Mouse (Mus musculus) 3T3-L1 (cell line): ENCODE results near the gene Opcml.

Experiments
- DNase-seq: peaks from one replicate; pipeline ENCODE4 v3.0.0-alpha.2; 2015; ENCODE audit warnings: low read depth, low spot score

The Opcml gene

GRCm38 (mm10) chr9:27790725-27791638 lies at the start of gene Opcml:
Gene Opcml, plus strand, starts transcription at chr9:27790775.
- DNase-seq = no peak

GRCm38 (mm10) chr9:27758709-27759108 lies 31.9 kb upstream of the Opcml start:
- peak; percentile 69 for DNase-seq

DNA sequence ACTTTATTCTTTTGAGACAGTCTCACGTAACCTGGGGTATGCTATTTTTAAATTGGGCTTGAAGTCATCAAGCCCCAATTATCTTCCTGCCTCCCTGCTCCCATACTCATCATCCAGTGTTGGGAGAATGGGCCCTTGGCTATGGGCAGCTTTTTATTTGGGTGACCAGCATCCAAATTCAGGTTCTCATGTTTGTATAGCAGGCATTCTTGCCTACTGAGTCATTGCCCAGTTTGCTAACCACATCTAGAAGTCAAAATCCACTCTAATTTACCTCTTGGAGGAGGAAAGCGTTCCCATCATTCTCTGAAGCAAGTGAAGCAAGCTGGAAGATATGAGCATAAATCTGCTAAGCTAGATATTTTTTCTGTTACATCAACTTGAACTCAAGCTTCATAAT lies 29.4 kb upstream of the Opcml start:
- peak; percentile 78 for DNase-seq

- no peak for DNase-seq
These were observed 24.1 kb upstream of the Opcml start for GRCm38 (mm10) chr9:27766446-27766845.

DNA sequence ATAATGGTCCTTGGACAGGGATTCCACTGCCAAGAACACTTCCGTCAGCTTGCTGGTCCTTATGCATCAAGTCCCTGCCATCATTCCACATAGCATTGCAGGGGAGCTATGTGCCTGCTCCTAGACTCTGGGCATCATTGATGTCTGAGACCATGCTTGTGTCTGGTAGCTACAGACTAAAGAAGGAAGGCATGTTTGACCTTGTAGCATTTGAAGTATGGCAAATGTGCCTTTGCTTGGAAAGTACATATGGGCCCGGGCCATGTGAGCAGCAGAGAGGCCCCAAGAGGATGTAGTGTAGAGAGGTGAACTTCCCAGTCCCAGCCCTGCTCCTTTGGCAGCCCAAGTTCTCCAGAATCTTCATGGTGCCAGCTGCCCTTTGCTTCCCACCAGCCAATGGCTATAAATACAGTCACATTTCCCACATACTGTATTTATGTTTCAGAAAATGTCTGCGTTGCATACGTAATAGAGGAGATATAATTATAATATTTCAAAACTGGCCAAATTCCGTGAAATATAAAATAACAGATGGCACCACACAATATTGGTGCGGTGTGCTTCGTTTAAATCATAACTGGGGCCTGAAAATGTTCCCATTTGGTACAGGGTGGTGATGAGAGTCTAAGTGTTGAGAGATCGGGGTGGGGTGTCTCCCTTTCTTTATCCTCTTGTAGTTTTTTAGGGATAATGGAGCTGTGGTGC lies 23.2 kb upstream of the Opcml start:
- DNase-seq = no peak

DNA sequence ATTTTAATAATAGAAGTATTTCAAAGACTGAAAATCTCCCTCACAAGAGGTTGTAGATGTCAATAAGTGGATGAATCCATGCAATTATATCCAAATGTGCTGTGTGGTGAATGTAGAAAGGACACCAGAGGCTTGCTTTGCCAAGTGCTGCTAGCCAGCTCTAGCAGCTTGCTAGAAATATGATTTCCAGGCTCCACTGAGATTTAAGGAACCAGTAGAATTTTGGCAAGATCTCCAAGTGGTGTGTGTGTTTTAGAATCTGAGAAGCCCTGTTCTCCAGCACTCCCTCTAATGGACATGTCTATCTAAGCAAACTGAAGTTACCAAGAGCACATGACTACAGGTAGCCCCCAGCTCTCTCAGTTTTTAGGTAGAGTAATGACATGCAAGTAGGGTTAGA lies 21.8 kb upstream of the Opcml start:
- no peak for DNase-seq

DNA sequence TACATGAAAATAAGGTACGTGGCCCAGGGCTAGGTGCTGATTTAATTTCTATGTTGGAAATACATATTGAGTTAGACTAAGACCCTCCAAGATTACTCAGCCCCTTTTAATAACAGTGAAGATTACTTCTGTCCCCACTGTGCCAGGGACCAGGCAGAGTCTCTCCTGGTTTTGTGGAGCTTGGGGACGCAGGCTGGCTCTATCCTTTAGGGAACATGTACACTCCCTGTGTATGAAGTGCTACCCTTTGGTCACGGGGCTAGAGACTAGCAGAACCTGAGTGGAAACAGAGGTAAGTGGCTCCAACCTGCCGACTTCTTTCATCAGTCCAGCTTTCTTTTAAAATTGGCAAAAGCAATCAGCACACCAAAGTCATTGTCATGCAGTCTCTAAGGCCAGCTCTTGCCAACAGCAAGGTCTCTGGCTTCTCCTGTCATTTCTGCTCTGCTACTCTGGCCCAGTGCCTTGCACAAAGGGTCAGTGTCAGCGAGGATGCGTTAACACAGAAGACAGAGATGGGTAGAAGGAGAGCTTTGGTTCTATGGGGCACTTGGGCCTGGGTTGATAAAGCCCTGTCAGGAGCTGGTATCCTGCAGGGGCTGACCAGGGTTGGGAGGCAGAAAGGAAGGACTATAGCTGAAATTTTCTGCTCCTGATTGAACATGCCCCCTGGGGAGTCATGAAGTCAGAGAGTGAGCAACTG lies 9.1 kb upstream of the Opcml start:
- no peak for DNase-seq

DNA sequence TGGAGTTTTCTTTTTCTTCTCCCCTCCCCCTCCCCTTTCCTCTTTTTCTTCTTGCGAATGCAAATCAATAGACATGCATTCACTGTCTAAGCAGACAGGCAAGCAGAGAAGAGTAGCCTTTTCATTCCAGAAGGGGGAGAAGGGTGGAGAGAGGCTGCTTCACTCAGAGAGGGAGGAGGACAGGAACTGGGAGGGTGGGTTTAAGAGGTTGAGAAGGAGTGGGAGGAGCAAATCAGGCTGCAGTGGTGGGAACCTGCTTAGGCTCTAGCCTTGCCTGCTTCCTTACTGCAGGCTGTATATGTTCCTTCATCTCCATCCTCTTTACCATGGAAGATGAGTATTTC lies 8.6 kb upstream of the Opcml start:
- DNase-seq = no peak

- no peak for DNase-seq
These were observed 1.0 kb downstream of the Opcml start for GRCm38 (mm10) chr9:27791639-27791966.

DNA sequence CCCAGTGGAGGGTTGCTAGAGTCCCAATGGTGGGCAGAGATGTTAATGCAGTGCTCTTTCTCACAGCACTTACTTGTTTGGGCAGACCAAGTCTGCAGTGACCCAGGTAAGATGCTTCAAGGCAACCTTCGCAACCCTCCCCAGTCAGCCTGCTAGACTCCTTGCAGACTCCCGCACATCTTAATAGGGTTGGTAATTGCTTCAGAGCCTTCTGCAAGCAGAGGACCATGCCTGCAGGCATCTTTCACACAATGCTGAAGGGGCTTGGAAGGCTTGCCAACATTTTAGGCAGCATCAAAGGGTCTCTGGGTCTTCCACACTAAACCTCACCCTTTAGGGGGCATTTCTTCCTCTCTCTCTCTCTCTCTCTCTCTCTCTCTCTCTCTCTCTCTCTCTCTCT lies 1.7 kb downstream of the Opcml start:
- DNase-seq = no peak

- no peak for DNase-seq
These were observed 2.4 kb downstream of the Opcml start for GRCm38 (mm10) chr9:27792994-27793393.

DNA sequence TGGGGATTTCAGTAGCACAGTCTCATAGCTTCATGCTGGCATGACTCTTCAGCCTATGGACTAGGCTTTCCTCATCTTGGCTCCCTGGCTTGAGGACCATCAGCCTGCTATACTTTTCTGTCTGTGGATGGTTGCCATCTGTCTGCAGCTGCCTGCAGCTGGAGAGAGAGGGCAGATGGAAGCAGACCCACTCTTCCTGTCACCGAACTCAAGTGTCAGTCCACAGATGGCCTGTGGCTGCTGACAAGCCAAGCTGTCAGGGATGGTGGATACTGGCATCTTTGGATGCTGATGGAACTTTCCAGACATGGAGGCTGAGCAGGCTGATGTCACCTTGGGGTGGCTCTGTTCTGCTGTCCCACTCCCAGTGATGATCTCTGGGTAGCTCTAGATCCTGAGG lies 6.0 kb downstream of the Opcml start:
- no peak for DNase-seq

DNA sequence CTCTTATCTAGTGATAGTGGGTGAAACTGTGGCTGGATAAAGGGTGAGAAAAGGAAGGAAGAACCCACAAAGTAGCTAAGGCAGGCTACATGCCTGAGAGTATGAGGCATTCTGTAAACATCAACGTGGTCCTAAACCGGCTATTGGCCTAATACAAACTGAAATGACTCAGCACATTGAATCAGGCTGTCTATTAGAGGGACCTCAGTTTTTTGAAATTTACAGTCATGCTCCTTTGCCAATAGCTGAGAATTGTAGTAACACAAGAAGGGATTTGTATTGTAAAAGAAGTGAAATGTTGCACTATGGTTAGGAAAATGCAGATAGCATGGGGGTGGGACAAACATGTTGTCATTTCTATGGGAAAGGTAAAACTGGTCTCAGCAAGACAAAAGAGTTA lies 10.4 kb downstream of the Opcml start:
- DNase-seq = peak; percentile 82

DNA sequence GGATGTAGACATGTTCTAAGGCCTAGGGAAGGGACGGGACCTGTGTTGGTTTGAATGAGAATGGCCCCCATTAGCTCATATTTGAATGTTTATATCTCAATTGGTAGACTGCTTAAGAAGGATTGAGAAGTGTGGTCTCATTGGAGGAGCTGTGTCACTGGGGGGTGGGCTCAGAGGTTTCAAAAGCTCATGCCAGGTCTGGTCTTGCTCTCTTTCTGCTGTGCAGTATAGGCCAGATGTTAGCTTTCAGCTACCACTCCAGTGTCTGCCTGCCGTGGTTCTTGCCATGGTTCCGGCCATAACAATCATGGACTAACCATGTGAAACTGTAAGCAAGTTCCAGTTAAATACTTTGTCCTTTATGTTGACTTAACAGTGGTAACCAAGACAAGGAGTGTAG lies 11.2 kb downstream of the Opcml start:
- no peak for DNase-seq

- DNase-seq = peak; percentile 84
These were observed 11.8 kb downstream of the Opcml start for GRCm38 (mm10) chr9:27802379-27802778.

DNA sequence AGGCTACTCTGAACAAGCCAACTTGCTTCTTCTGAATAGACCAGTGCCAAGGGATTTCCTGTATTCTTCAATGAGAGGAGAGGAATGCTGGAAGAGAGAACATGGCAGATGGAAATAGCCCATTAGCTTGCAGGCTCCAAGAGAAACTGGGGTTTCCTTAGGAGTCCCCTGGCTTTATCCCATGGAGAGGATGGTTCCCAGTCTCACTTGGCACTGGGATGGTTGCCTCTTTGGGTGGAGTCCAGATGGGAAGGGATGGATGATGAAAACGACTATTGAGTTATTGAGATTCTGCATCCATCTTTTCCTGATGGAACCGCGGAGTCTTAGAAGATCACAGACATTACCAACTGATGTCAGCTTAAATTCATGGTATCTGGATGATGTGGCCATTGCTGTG lies 13.9 kb downstream of the Opcml start:
- no peak for DNase-seq

DNA sequence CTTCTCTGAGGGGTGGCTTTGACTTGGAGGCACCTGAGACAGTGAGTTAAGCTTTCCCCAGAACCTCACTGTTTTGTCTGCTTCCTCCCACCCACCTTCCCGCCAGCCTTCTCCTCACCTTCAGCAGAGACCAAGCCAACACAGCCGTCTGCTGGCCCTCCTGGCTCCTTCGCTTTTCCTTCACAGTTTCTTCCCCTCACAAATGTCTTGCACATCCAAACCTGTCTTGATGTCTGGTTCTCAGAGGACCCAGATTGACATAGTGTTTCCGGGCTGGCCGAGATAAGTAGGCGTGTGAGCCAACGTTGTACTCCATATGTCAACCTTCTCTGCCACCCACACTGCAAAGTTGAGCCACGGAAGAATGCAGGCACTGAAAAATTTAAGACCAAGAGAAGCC lies 19.2 kb downstream of the Opcml start:
- DNase-seq = no peak

- peak; percentile 98 for DNase-seq
These were observed 22.7 kb downstream of the Opcml start for GRCm38 (mm10) chr9:27813207-27813790.

GRCm38 (mm10) chr9:27814161-27814560 lies 23.6 kb downstream of the Opcml start:
- peak; percentile 60 for DNase-seq

GRCm38 (mm10) chr9:27821197-27821596 lies 30.6 kb downstream of the Opcml start:
- peak; percentile 46 for DNase-seq

- no peak for DNase-seq
These were observed 32.1 kb downstream of the Opcml start for GRCm38 (mm10) chr9:27822681-27823080.

GRCm38 (mm10) chr9:27824424-27824823 lies 33.8 kb downstream of the Opcml start:
- no peak for DNase-seq
